Mouse (Mus musculus) bone marrow, adult 2 months (tissue): ENCODE results near the gene Fbln1. TPM values are rescaled to one million over a fixed set of nuclear protein-coding genes. Genes with fewer than 3 reads are reported as not detected.
"Not testable (repeated sequence)": the region's sequence is repeated elsewhere in the genome, so short reads cannot be mapped to it uniquely, and the experiment has no call there.

Experiments
- H3K27ac ChIP-seq: fragments of 200-500 bp; 2 replicates; pipeline ENCODE4 v1.5.1; 2012; ENCODE audit warnings: low read depth, mild to moderate bottlenecking, control low read depth, inconsistent platforms, low read length; ENCODE audit not compliant: control insufficient read depth, poor library complexity, insufficient read depth
- H3K4me1 ChIP-seq: fragments of 200-500 bp; 2 replicates; pipeline ENCODE4 v1.6.1; 2011; ENCODE audit warnings: low read length; ENCODE audit not compliant: control insufficient read depth, insufficient read depth
- H3K4me3 ChIP-seq: fragments of 200-500 bp; replicated peaks from 2 replicates; pipeline ENCODE3; 2011; ENCODE audit warnings: mild to moderate bottlenecking, low read depth, low read length, control low read depth; ENCODE audit not compliant: control insufficient read depth
- CTCF ChIP-seq: fragments of 200-500 bp; IDR thresholded peaks from 2 replicates; pipeline ENCODE4 v1.5.1; 2011; ENCODE audit warnings: low read length, control low read depth; ENCODE audit not compliant: control insufficient read depth, insufficient read depth
- POLR2A ChIP-seq: fragments of 200-500 bp; IDR thresholded peaks from 2 replicates; pipeline ENCODE4 v1.6.1; 2011; ENCODE audit warnings: low read depth, mild to moderate bottlenecking, control low read depth, low read length, borderline replicate concordance; ENCODE audit not compliant: control insufficient read depth
- WGBS: fragments of 180-500 bp; shearing (Covaris S2); methylation state at CpG from one replicate; pipeline ENCODE4 v1.1.7; 2018; 5-methylcytosine and 5-hydroxymethylcytosine counted together
- polyA plus RNA-seq: library from polyadenylated mRNA; stranded (reverse); fragments of >200 nt; gene quantifications from 2 replicates; pipeline ENCODE4 v1.2.4, GENCODE M21; 2011; ENCODE audit warnings: low replicate concordance; ENCODE audit not compliant: missing spikeins, insufficient read depth, insufficient read length

Gene Fbln1
- polyA plus RNA-seq, 1 experiment: 2.0 TPM

DNA sequence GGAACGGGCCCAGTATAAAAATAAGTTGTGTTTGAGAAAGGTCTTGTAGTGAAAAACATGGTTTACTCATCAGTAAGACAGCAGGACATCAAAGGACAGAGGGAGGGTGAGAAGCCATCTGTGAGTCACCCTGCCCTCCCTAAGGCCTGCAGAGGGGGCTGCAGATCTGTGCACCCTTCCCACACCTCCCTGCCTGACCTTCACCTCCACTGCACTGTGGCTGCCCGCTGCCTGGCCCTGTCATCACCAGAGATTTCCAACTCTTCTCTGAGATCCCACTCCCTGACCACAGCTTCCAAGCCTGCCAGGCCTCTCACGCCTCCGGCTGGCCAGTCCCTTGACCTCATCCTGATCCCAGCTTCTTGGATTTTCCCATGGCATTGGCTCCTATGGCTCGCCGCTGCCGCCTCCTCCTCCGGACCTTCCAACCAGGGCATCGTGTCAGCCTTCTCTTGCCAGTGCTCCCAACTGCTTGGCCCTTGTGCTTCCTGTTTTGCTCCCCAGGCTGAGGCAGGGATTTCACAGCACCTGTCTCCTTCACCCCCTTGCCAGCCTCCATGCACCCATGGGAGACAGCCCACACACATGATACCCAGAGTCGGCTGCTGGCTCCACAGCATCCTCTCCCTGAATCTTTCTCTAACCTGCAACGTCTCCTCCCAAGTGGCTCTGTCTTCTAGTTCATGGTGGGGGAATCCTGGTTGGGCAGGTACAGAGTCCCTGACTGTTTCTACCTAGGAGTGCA is 114.3 kb downstream of the Fbln1 start:
- 86% methylated on average over 11 of the region's 11 CpGs for WGBS
- Histone ChIP-seq H3K27ac (no peak overlapping the region), H3K4me3 (no peak overlapping the region), H3K4me1 (no peaks in the 10 kb centered on the region)
- TF ChIP-seq POLR2A: no peak
- TF ChIP-seq CTCF: peak; percentile 18; the same call in 1 of the 2 replicates

DNA sequence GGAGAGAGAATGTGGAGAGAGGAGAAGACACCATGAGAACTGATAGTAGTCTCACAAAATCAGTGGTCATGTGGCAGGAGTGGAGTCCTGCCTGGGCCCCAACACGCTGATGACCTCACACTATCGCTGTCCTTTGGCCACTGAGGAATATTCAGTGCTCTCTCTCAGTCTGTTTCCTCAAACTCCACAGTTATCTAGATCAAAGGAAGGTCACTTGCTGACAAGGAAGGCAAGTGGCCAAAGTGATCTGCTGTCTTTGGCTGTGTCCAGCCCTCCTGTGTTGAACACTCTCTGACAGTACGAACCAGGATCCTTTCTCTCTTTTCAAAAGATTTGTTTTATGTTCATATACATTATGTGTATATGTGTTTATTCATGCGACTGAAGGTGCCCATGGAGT is 117.5 kb downstream of the Fbln1 start:
- Histone ChIP-seq H3K27ac (no peak overlapping the region), H3K4me1 (no peaks in the 10 kb centered on the region), H3K4me3 (no peak overlapping the region)
- TF ChIP-seq CTCF (no peak), POLR2A (no peak)
- 80% methylated on average over 4 of the region's 4 CpGs for WGBS

DNA sequence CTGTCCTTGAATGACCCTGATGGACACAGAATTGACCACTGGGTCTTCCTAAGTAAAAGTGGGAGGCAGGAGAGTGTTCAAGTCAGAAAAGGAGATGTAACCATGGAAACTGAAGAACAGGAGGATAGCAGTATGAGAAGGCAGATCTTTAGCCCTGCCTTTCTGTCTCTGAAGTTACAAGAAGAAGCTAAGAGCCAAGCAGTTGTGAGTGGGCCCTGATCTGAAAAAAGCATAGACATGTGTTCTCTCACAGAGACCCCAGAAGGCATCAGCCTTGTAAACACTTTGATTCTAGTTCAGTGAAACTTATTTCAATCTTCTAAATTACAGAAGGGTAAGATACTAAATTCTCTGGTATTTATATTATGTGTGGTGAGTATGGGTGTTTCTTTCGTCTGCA is 118.7 kb downstream of the Fbln1 start:
- TF ChIP-seq POLR2A (no peak), CTCF (no peak)
- Histone ChIP-seq H3K4me3 (no peak overlapping the region), H3K4me1 (no peaks in the 10 kb centered on the region), H3K27ac (no peak overlapping the region)
- WGBS: 89% methylated on average over 1 of the region's 1 CpGs

DNA sequence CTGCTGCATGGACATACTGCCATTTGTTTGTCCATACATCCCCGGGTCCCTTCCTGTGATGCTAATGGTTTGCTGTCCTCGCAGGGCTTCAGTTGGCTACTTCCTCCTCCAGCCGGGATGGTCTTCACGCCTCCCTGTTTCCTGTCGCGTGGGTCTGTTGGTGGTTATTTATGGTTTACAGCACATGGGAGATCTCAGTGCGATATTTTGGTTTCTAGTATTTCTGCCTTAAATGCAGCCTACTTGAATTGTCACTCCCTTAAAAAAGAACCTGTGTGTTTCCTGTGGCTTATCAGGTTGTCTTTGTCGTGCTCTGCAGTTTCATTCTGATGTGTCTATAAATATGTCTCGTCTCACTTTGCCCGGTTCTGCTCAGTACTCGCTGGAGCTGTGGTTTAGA is 122.1 kb downstream of the Fbln1 start:
- H3K27ac ChIP-seq: no peak overlapping the region
- 2% methylated on average over 11 of the region's 11 CpGs for WGBS
- no peak for TF ChIP-seq CTCF
- no peak for TF ChIP-seq POLR2A
- no peaks in the 10 kb centered on the region for H3K4me1 ChIP-seq
- no peak overlapping the region for H3K4me3 ChIP-seq

GRCm38 (mm10) chr15:85328455-85328854 is 122.7 kb downstream of the Fbln1 start:
- H3K27ac ChIP-seq, H3K4me1 ChIP-seq, H3K4me3 ChIP-seq: not testable (repeated sequence)
- TF ChIP-seq CTCF: peak; percentile 36; the same call in 1 of the 2 replicates
- 70% methylated on average over 2 of the region's 2 CpGs for WGBS

- WGBS: 90% methylated on average over 5 of the region's 5 CpGs
- H3K27ac ChIP-seq: no peak overlapping the region
- no peaks in the 10 kb centered on the region for H3K4me1 ChIP-seq
- no peak overlapping the region for H3K4me3 ChIP-seq
- TF ChIP-seq CTCF: no peak
- no peak for TF ChIP-seq POLR2A
These were observed 123.3 kb downstream of the Fbln1 start for GRCm38 (mm10) chr15:85329096-85329495.

- WGBS: 78% methylated on average over 6 of the region's 6 CpGs
- no peak for TF ChIP-seq CTCF
- TF ChIP-seq POLR2A: no peak
- no peak overlapping the region for H3K27ac ChIP-seq
- H3K4me1 ChIP-seq: no peaks in the 10 kb centered on the region
- no peak overlapping the region for H3K4me3 ChIP-seq
These were observed 124.3 kb downstream of the Fbln1 start for GRCm38 (mm10) chr15:85330024-85330423.

DNA sequence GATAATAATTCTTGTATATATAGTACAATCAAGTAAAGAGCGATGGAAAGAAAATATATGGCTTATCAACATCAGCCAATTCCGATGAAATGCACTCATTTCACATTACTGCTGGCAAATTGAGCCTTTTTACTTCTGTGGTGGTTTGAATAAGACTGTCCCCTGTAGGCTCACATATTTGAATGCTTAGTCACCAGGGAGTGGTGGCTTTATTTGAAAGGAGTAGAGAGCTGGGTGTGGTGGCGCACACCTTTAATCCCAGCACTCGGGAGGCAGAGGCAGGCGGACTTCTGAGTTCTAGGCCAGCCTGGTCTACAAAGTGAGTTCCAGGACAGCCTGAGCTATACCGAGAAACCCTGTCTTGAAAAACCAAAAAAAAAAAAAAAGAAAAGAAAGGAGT is 127.8 kb downstream of the Fbln1 start:
- WGBS: 71% methylated on average over 6 of the region's 6 CpGs
- not testable (repeated sequence) for H3K4me1 ChIP-seq, H3K4me3 ChIP-seq, H3K27ac ChIP-seq

DNA sequence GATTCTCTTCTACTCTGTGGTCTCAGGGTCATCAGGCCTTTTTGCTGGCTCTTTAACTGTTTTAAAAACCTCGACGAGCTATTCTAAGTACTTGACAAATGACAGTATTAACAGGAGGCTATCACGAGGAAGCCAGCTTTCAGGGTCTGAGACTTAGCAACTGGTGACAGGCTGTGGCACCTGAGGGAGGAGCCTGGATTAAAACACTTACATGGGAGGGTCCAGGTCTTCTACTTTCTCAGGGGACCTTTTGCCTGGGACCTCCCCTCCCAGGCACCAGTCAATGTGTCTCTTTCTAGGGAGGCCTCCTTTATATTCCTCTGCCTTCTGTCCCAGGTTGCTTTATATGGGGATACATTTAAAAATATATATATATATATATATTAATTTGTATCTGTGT is 128.5 kb downstream of the Fbln1 start:
- H3K27ac ChIP-seq: no peak overlapping the region
- WGBS: 66% methylated on average over 3 of the region's 3 CpGs
- H3K4me3 ChIP-seq: no peak overlapping the region
- no peak for TF ChIP-seq POLR2A
- no peak for TF ChIP-seq CTCF
- no peaks in the 10 kb centered on the region; the same call in 1 of the 2 replicates for H3K4me1 ChIP-seq
